Mouse (Mus musculus) lung, postnatal 0 days (tissue): ENCODE data around the gene 1700011L22Rik.

Source experiments
- CTCF ChIP-seq: IDR thresholded peaks from 2 replicates; pipeline ENCODE4 v1.5.1; 2016; ENCODE audit warnings: antibody characterized with exemption, mild to moderate bottlenecking
- EP300 ChIP-seq: IDR thresholded peaks from 2 replicates; pipeline ENCODE4 v1.6.1; 2016; ENCODE audit warnings: antibody characterized with exemption, mild to moderate bottlenecking, control low read depth

DNA sequence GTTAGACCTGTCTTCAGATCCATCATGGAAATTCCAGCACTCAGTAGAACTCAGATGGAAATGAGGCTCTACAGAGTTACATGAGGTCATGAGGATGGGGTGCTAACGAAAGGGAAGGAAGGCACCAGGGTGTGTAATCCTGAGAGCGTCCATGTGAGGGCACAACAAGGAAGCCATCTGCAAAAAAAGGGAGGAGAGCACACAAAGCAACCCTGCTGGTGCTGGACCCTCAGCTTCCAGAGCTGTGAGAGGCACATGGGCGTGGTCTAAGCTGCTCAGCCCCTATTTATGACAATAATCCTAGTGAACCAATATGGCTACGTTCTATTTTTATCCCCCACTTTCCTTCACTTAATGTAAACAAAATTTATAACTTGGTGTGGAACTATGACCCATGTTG is 24.3 kb upstream of the 1700011L22Rik start:
- TF ChIP-seq CTCF (no peak), EP300 (no peak)
